Mouse (Mus musculus) forelimb bud, embryonic 11.5 days (tissue): ENCODE results near the gene Drap1.
A peak's percentile ranks its signal among the peaks of the same experiment; 100 is the strongest.

ENCODE experiments used
- DNase-seq: peaks from one replicate; pipeline ENCODE4 v3.0.0-alpha.2; 2012; ENCODE audit warnings: low read depth, low spot score

Drap1 gene

GRCm38 (mm10) chr19:5449673-5450072, 24.9 kb upstream of the Drap1 start:
- no peak for DNase-seq

- DNase-seq: peak; percentile 12
Measured at GRCm38 (mm10) chr19:5448354-5449150, 23.8 kb upstream of the Drap1 start.

- DNase-seq: peak; percentile 41
Measured at GRCm38 (mm10) chr19:5447515-5448353, 23.0 kb upstream of the Drap1 start, which contains the start of gene Fosl1. Gene Fosl1, plus strand, starts transcription at chr19:5447547.

- DNase-seq: no peak
Measured at GRCm38 (mm10) chr19:5445747-5446146, 21.0 kb upstream of the Drap1 start.

- DNase-seq: no peak
Measured at GRCm38 (mm10) chr19:5444954-5445353, 20.2 kb upstream of the Drap1 start.

- DNase-seq: no peak
Measured at GRCm38 (mm10) chr19:5444371-5444908, 19.7 kb upstream of the Drap1 start.

GRCm38 (mm10) chr19:5433951-5434350, 9.2 kb upstream of the Drap1 start:
- DNase-seq: no peak

GRCm38 (mm10) chr19:5432992-5433852, 8.4 kb upstream of the Drap1 start:
- DNase-seq: peak; percentile 42

GRCm38 (mm10) chr19:5431911-5432464, 7.2 kb upstream of the Drap1 start:
- DNase-seq: no peak

GRCm38 (mm10) chr19:5430408-5430807, 5.6 kb upstream of the Drap1 start:
- DNase-seq: no peak

- no peak for DNase-seq
Measured at GRCm38 (mm10) chr19:5429806-5430205, 5.0 kb upstream of the Drap1 start.

GRCm38 (mm10) chr19:5429219-5429618, 4.4 kb upstream of the Drap1 start:
- no peak for DNase-seq

GRCm38 (mm10) chr19:5428083-5428482, 3.3 kb upstream of the Drap1 start:
- DNase-seq: peak; percentile 49

- DNase-seq: no peak
Measured at GRCm38 (mm10) chr19:5426640-5427290, 2.0 kb upstream of the Drap1 start.

GRCm38 (mm10) chr19:5425906-5426565, 1.3 kb upstream of the Drap1 start:
- DNase-seq: no peak

- DNase-seq: peak; percentile 44
Measured at GRCm38 (mm10) chr19:5424092-5424781, 542 bp downstream of the Drap1 start.

GRCm38 (mm10) chr19:5423561-5423960, 1.2 kb downstream of the Drap1 start:
- no peak for DNase-seq

- no peak for DNase-seq
Measured at GRCm38 (mm10) chr19:5422895-5423443, 1.8 kb downstream of the Drap1 start.

- no peak for DNase-seq
Measured at GRCm38 (mm10) chr19:5422267-5422666, 2.5 kb downstream of the Drap1 start.
